Mouse (Mus musculus) heart, embryonic 14.5 days (tissue): ENCODE measurements around the gene Foxo1. TPM values are rescaled to one million over a fixed set of nuclear protein-coding genes. Genes with fewer than 3 reads are reported as not detected.

Experiments
- ATAC-seq: fragments of 200-750 bp; cut with Nextera tagmentation; 2 replicates; pipeline ENCODE4 v1.8.0; 2017; ENCODE audit warnings: low read depth, moderate TSS enrichment; ENCODE audit not compliant: insufficient number of reproducible peaks, insufficient read depth, low FRiP score
- H3K27ac ChIP-seq, 2 experiments: fragments of 200-500 bp in 1 of 2; fragments of 300-500 bp in 1 of 2; sonication (generic) in 1 of 2; replicated peaks in 1 of 2; 2 replicates each; pipeline ENCODE4 v1.5.1; 2012 to 2014; ENCODE audit warnings: low read depth in 2 of 2, low read length in 2 of 2, control low read depth in 1 of 2, mild to moderate bottlenecking in 1 of 2, mixed read lengths in 1 of 2; ENCODE audit not compliant: control insufficient read depth in 1 of 2, insufficient read depth in 1 of 2
- H3K27me3 ChIP-seq: fragments of 300-500 bp; sonication (generic); 2 replicates; pipeline ENCODE4 v1.6.1; 2014; ENCODE audit warnings: mild to moderate bottlenecking, low read length, control low read depth; ENCODE audit not compliant: control insufficient read depth, insufficient read depth
- H3K36me3 ChIP-seq: fragments of 300-500 bp; sonication (generic); 2 replicates; pipeline ENCODE4 v1.6.1; 2014; ENCODE audit warnings: mild to moderate bottlenecking, control low read depth, low read length, mixed read lengths; ENCODE audit not compliant: control insufficient read depth, insufficient read depth
- H3K4me1 ChIP-seq, 2 experiments: fragments of 200-500 bp in 1 of 2; fragments of 300-500 bp in 1 of 2; sonication (generic) in 1 of 2; 2 replicates each; pipeline ENCODE4 v1.6.1; 2012 to 2014; ENCODE audit warnings: low read length in 2 of 2, control low read depth in 1 of 2, mixed read lengths in 1 of 2; ENCODE audit not compliant: control insufficient read depth in 2 of 2, insufficient read depth in 2 of 2
- H3K4me2 ChIP-seq: fragments of 300-500 bp; sonication (generic); 2 replicates; pipeline ENCODE4 v1.6.1; 2014; ENCODE audit warnings: mild to moderate bottlenecking, low read length
- H3K4me3 ChIP-seq, 2 experiments: fragments of 200-500 bp in 1 of 2; fragments of 300-500 bp in 1 of 2; sonication (generic) in 1 of 2; 2 replicates each; pipeline ENCODE4 v1.5.1; 2012 to 2014; ENCODE audit warnings: low read length in 2 of 2, mild to moderate bottlenecking in 2 of 2, control low read depth in 1 of 2, low read depth in 1 of 2, moderate library complexity in 1 of 2; ENCODE audit not compliant: control insufficient read depth in 1 of 2, insufficient read depth in 1 of 2
- H3K9ac ChIP-seq: fragments of 300-500 bp; sonication (generic); 2 replicates; pipeline ENCODE4 v1.6.1; 2014; ENCODE audit warnings: mild to moderate bottlenecking, low read length
- H3K9me3 ChIP-seq: fragments of 300-500 bp; sonication (generic); 2 replicates; pipeline ENCODE4 v1.6.1; 2016; ENCODE audit warnings: low read length, control low read depth; ENCODE audit not compliant: control insufficient read depth
- WGBS: fragments of 180-500 bp; shearing (Covaris S2); extraction: QIAGEN DNeasy Blood & Tissue Kit; methylation state at CpG from one replicate; pipeline ENCODE4 v1.1.7; 2014; 5-methylcytosine and 5-hydroxymethylcytosine counted together
- polyA plus RNA-seq: library from polyadenylated mRNA; unstranded; fragments of >200 nt; fragmentation: Nextera tagmentation; extraction: Ambion mirVana; gene quantifications from 2 replicates; pipeline ENCODE4 v1.2.1, GENCODE M21; 2014

Gene Foxo1
- polyA plus RNA-seq, 1 experiment from 2014 or later = 9.2 TPM

DNA sequence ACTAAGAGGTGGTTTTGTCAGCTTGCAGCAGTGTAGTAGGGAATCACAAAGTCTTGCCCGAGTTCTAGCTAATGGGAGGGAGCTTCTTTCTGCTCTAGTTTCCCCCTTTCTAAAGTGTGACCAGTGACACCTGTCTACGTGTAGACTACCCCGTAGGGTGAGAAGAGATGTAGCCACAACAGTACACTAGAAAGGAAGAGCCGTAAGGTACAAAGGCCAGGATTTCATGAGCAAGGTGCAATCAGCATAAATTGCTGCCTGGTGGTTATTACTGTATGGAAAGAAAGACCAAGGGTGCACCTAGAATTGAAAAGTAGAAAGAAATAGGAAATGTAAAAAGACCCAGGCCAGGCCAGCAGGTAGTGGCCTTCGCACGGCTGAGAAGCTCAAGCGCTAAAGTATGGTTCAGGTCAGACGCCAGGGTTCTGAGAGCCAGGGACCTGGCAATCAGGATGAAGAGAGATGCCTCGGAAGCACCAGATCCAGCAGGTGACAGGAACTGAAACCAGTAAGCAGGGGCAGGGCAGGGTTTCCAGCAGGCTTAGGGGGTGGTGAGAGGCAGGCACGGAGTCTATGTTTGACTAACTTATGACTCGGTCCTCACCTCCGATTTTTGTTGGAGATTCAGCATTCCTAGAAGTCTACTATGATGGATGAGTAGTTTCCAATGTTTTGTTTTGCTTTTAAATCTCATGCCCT lies 72.3 kb downstream of the Foxo1 start:
- no peak for ATAC-seq
- H3K4me2 ChIP-seq = no peak overlapping the region
- no peak overlapping the region for H3K9ac ChIP-seq
- no peak overlapping the region for H3K4me3 ChIP-seq
- no peaks in the 10 kb centered on the region for H3K27me3 ChIP-seq
- no peak overlapping the region for H3K27ac ChIP-seq
- H3K9me3 ChIP-seq = no peaks in the 10 kb centered on the region
- WGBS = 85% methylated on average over 12 of the region's 12 CpGs
- peaks cover 5% of the 10 kb centered on the region for H3K36me3 ChIP-seq
- peaks cover 11 to 35% of the 10 kb centered on the region in 2 experiments for H3K4me1 ChIP-seq

DNA sequence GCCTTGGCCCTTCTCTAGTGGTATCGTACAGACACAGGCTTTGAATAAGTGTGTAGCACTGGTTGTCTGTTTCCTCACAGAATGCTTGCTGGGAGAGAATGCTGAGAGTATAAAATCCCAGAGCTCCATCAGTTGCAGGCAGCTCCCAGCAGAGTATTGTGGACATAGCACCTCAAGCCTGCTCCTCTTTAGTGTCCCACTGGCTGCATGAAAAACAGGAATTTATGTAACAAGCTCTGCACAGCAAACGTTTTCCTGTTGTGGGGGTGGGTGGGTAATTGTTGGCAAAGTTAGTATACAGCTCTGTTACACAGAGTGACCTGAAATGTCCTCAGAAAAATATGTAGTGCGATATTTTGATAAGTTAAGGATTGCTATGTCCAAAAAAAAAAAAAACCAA lies 74.1 kb downstream of the Foxo1 start:
- H3K9me3 ChIP-seq = no peaks in the 10 kb centered on the region
- peaks cover 14% of the 10 kb centered on the region for H3K36me3 ChIP-seq
- H3K27me3 ChIP-seq = no peaks in the 10 kb centered on the region
- 46% methylated on average over 3 of the region's 3 CpGs for WGBS
- H3K9ac ChIP-seq = no peak overlapping the region; the same call in 1 of the 2 replicates
- no peak overlapping the region for H3K4me3 ChIP-seq
- no peak for ATAC-seq
- H3K4me2 ChIP-seq = no peak overlapping the region
- no peak overlapping the region for H3K27ac ChIP-seq
- H3K4me1 ChIP-seq = peaks cover 11 to 35% of the 10 kb centered on the region in 2 experiments

DNA sequence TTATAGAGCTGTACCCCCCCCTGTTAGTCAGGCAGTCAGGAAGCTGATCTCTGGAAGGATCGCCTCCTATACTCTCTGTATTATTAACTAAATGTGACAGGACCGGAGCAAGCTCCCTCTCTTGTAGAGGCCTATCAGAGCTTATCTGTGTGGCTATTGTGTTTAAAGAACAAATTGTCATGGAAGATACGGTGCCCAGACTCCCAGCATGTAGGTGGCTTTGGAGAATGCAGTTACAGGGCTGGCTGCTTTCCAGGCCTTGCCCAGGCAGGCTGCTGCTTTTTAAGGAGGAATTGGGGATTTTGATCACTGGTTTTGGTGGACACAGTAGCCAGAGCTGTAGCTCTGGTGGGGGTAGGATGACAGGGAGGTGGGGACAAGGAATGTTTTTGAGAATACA lies 74.7 kb downstream of the Foxo1 start:
- peaks cover 11 to 35% of the 10 kb centered on the region in 2 experiments for H3K4me1 ChIP-seq
- 2% methylated on average over 3 of the region's 3 CpGs for WGBS

DNA sequence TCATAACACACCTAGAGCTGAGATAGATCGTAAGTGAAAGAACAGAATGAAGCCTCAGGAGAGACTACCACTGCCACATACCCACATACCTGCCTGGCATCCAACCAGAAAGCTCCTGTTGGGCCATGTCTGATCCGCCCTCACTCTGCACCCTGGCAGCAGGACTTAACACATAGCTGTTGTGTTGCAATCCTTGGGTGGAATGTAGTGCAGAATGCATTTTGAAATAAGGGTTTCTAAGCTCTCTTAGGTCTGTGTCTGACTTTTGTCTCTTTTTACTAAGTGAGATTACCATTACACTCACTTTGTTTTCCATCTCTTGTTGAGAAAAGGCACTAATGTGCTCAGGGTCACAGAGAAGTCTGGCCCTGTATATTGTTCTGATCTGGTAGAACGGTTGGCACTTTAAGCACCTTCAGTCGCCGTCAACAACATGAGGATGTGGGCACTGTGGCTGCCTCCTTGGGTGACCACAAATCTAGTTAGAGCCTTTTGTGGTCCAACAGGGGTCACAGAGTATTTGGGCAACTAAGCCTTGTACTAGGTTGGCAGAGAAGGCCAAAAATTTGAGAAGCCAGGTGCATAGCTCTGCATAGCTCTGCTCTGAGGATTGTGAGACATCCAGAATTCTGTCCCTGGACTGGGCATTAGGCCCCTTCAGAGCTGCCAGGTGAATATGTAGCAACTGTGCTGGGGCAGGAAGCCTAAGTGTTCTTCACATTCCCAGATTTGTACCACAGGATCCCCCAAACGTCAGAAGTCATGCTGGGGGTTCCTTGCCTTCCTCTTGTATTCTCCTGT lies 75.3 kb downstream of the Foxo1 start:
- Histone ChIP-seq H3K4me3 (no peak overlapping the region), H3K4me2 (no peak overlapping the region), H3K4me1 (peaks cover 10 to 35% of the 10 kb centered on the region in 2 experiments), H3K9me3 (no peaks in the 10 kb centered on the region), H3K36me3 (peaks cover 14% of the 10 kb centered on the region), H3K27ac (no peak overlapping the region), H3K9ac (no peak overlapping the region), H3K27me3 (no peaks in the 10 kb centered on the region)
- ATAC-seq = no peak
- 80% methylated on average over 6 of the region's 6 CpGs for WGBS

More for the DNA sequence above, 74.7 kb downstream of the Foxo1 start:
- Histone ChIP-seq H3K9ac (no peak overlapping the region), H3K4me2 (no peak overlapping the region), H3K9me3 (no peaks in the 10 kb centered on the region), H3K4me3 (no peak overlapping the region), H3K27ac (no peak overlapping the region), H3K36me3 (peaks cover 14% of the 10 kb centered on the region), H3K27me3 (no peaks in the 10 kb centered on the region)
- no peak for ATAC-seq

DNA sequence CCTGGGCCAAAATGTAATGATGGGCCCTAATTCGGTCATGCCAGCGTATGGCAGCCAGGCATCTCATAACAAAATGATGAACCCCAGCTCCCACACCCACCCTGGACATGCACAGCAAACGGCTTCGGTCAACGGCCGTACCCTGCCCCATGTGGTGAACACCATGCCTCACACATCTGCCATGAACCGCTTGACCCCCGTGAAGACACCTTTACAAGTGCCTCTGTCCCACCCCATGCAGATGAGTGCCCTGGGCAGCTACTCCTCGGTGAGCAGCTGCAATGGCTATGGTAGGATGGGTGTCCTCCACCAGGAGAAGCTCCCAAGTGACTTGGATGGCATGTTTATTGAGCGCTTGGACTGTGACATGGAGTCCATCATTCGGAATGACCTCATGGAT lies 77.7 kb downstream of the Foxo1 start:
- 95% methylated on average over 11 of the region's 11 CpGs for WGBS
- H3K27me3 ChIP-seq = no peaks in the 10 kb centered on the region
- peaks cover 6 to 26% of the 10 kb centered on the region in 2 experiments for H3K4me1 ChIP-seq
- no peak overlapping the region for H3K27ac ChIP-seq
- H3K9ac ChIP-seq = no peak overlapping the region
- no peak for ATAC-seq
- H3K9me3 ChIP-seq = no peaks in the 10 kb centered on the region
- H3K36me3 ChIP-seq = peaks cover 14% of the 10 kb centered on the region
- H3K4me2 ChIP-seq = no peak overlapping the region
- H3K4me3 ChIP-seq = no peak overlapping the region

DNA sequence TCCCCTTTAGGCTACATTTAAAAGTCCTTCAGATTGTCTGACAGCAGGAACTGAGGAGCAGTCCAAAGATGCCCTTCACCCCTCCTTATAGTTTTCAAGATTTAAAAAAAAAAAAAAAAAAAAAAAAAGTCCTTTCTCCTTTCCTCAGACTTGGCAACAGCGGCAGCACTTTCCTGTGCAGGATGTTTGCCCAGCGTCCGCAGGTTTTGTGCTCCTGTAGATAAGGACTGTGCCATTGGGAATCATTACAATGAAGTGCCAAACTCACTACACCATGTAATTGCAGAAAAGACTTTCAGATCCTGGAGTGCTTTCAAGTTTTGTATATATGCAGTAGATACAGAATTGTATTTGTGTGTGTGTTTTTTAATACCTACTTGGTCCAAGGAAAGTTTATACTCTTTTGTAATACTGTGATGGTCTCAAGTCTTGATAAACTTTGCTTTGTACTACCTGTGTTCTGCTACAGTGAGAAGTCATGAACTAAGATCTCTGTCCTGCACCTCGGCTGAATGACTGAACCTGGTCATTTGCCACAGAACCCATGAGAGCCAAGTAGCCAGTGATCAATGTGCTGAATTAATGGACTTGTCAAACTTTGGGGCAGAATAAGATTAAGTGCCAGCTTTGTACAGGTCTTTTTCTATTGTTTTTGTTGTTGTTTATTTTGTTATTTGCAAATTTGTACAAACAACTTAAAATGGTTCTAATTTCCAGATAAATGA lies 79.0 kb downstream of the Foxo1 start:
- no peak overlapping the region for H3K4me2 ChIP-seq
- no peak overlapping the region for H3K27ac ChIP-seq
- H3K27me3 ChIP-seq = no peaks in the 10 kb centered on the region
- peaks cover 14% of the 10 kb centered on the region for H3K36me3 ChIP-seq
- H3K9ac ChIP-seq = no peak overlapping the region
- no peaks in the 10 kb centered on the region for H3K9me3 ChIP-seq
- peaks cover 2 to 14% of the 10 kb centered on the region in 2 experiments for H3K4me1 ChIP-seq
- WGBS = 58% methylated on average over 4 of the region's 4 CpGs
- no peak for ATAC-seq
- no peak overlapping the region for H3K4me3 ChIP-seq

DNA sequence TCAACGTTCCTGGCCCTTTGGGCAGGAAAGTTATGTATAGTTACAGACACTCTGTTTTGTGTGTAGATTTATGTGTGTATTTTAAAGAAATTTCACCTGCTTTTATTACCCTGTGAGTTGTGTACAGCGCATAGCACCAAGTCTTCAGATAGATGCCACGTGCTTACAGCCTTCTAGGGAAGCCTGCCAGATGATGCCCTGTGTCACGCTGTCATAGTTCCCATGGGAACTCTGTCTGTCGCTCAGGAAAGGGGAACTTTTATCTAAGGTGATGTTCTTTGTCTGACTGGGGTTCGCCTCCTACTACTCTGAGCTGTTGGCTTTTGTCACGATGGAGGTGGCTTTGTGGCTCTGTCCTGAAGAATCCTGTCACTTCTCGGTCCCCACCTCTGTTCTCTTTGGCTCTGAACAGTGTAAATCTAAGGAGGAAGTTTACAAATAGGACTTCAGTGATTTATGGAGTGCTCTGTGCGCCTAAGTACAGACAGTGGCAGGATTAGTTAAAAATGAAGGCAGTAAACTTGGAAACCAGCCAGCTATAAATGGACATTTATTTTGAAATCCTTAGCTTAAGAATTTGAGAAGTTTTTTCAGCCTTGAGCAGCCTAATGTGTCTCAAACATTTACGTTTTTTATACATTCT lies 80.0 kb downstream of the Foxo1 start:
- no peak for ATAC-seq
- H3K9ac ChIP-seq = no peak overlapping the region

More for the DNA sequence above, 80.0 kb downstream of the Foxo1 start:
- Histone ChIP-seq H3K4me3 (no peak overlapping the region), H3K27me3 (no peaks in the 10 kb centered on the region), H3K4me2 (no peak overlapping the region), H3K27ac (no peak overlapping the region), H3K9me3 (no peaks in the 10 kb centered on the region), H3K4me1 (peaks cover 0 to 4% of the 10 kb centered on the region in 2 experiments; a peak in 3 of 4 replicates), H3K36me3 (peaks cover 14% of the 10 kb centered on the region)
- WGBS = 61% methylated on average over 10 of the region's 10 CpGs
